Mouse (Mus musculus) kidney, embryonic 15.5 days (tissue): ENCODE data around the gene Tab2. TPM values are rescaled to one million over a fixed set of nuclear protein-coding genes. Genes with fewer than 3 reads are reported as not detected.

Experiments used
- ATAC-seq: fragments of 200-750 bp; cut with Nextera tagmentation; replicated peaks from 2 replicates; pipeline ENCODE4 v1.8.0; 2017; ENCODE audit warnings: moderate TSS enrichment; ENCODE audit not compliant: low FRiP score
- H3K27ac ChIP-seq: fragments of 300-500 bp; sonication (generic); 2 replicates; pipeline ENCODE4 v1.5.1; 2015; ENCODE audit warnings: mild to moderate bottlenecking, inconsistent platforms
- H3K27me3 ChIP-seq: fragments of 300-500 bp; sonication (generic); 2 replicates; pipeline ENCODE4 v1.6.1; 2015; ENCODE audit warnings: inconsistent platforms
- H3K36me3 ChIP-seq: fragments of 300-500 bp; sonication (generic); 2 replicates; pipeline ENCODE4 v1.6.1; 2015; ENCODE audit warnings: inconsistent platforms
- H3K4me1 ChIP-seq: fragments of 300-500 bp; sonication (generic); 2 replicates; pipeline ENCODE4 v1.6.1; 2015; ENCODE audit warnings: inconsistent platforms
- H3K4me2 ChIP-seq: fragments of 300-500 bp; sonication (generic); 2 replicates; pipeline ENCODE4 v1.6.1; 2015; ENCODE audit warnings: moderate library complexity, mild to moderate bottlenecking, inconsistent platforms
- H3K4me3 ChIP-seq: fragments of 300-500 bp; sonication (generic); replicated peaks from 2 replicates; pipeline ENCODE4 v1.5.1; 2015; ENCODE audit warnings: mild to moderate bottlenecking, inconsistent platforms
- H3K9ac ChIP-seq: fragments of 300-500 bp; sonication (generic); 2 replicates; pipeline ENCODE4 v1.6.1; 2015; ENCODE audit warnings: mild to moderate bottlenecking, inconsistent platforms
- H3K9me3 ChIP-seq: fragments of 300-500 bp; sonication (generic); replicated peaks from 2 replicates; pipeline ENCODE4 v1.6.1; 2016; ENCODE audit warnings: inconsistent platforms
- WGBS: fragments of 180-500 bp; shearing (Covaris S2); methylation state at CpG from one replicate; pipeline ENCODE4 v1.1.7; 2015; ENCODE audit warnings: mixed read lengths; 5-methylcytosine and 5-hydroxymethylcytosine counted together
- polyA plus RNA-seq: library from polyadenylated mRNA; unstranded; fragments of >200 nt; fragmentation: Nextera tagmentation; extraction: Ambion mirVana; gene quantifications from 2 replicates; pipeline ENCODE4 v1.2.1, GENCODE M21; 2015

Tab2 gene
- polyA plus RNA-seq, 1 experiment from 2014 or later = 20.6 TPM

- Histone ChIP-seq H3K9me3 (no peaks in the 10 kb centered on the region), H3K36me3 (no peaks in the 10 kb centered on the region), H3K4me1 (no peaks in the 10 kb centered on the region)
Observed at GRCm38 (mm10) chr10:7861259-7861936, 94.6 kb downstream of the Tab2 start.

GRCm38 (mm10) chr10:7860494-7860893 lies 95.5 kb downstream of the Tab2 start:
- H3K9ac ChIP-seq = no peak overlapping the region
- H3K4me2 ChIP-seq = no peak overlapping the region
- no peaks in the 10 kb centered on the region for H3K36me3 ChIP-seq
- H3K27ac ChIP-seq = no peak overlapping the region
- H3K27me3 ChIP-seq = no peaks in the 10 kb centered on the region
- no peaks in the 10 kb centered on the region for H3K9me3 ChIP-seq
- H3K4me3 ChIP-seq = no peak overlapping the region
- H3K4me1 ChIP-seq = no peaks in the 10 kb centered on the region
- 83% methylated on average over 7 of the region's 7 CpGs for WGBS
- no peak for ATAC-seq

More at GRCm38 (mm10) chr10:7861259-7861936, 94.6 kb downstream of the Tab2 start:
- ATAC-seq = no peak
- no peak overlapping the region for H3K9ac ChIP-seq
- H3K4me2 ChIP-seq = no peak overlapping the region
- no peak overlapping the region for H3K4me3 ChIP-seq
- peaks cover under 1% of the 10 kb centered on the region for H3K27me3 ChIP-seq
- no peak overlapping the region for H3K27ac ChIP-seq
- WGBS = 82% methylated on average over 14 of the region's 14 CpGs

Other genes with a start within 250 kb of the Tab2 start
- gene Katna1, start 230.2 kb downstream of the Tab2 start, polyA plus RNA-seq = 56.6 and 57.7 TPM in 2 replicates
- 88.9 and 90.9 TPM in 2 replicates for gene Ginm1, start 163.4 kb downstream of the Tab2 start, polyA plus RNA-seq
- 39.0 and 39.5 TPM in 2 replicates for gene Ppil4, start 163.3 kb downstream of the Tab2 start, polyA plus RNA-seq
- 0.14 TPM in 2 replicates for gene Zc3h12d, start 123.8 kb downstream of the Tab2 start, polyA plus RNA-seq